Mouse (Mus musculus): ENCODE data around the gene Tmem203.

Gene Tmem203

GRCm38 (mm10) chr2:25255284-25255779 is at the start of gene Tmem203:
Gene Tmem203 (plus strand): TSS chr2:25255439.
- peak; percentile 83; the same call in 1 of the 2 replicates for ATAC-seq (ENCODE audit: insufficient number of reproducible peaks, low FRiP score, low TSS enrichment)

- ATAC-seq (ENCODE audit: insufficient number of reproducible peaks, low FRiP score, low TSS enrichment) = no peak
Observed at GRCm38 (mm10) chr2:25207593-25207992, 47.6 kb upstream of the Tmem203 start.

GRCm38 (mm10) chr2:25210686-25211085 is 44.6 kb upstream of the Tmem203 start:
- ATAC-seq (ENCODE audit: insufficient number of reproducible peaks, low FRiP score, low TSS enrichment) = no peak

GRCm38 (mm10) chr2:25211121-25211670 is 44.0 kb upstream of the Tmem203 start, which contains the start of gene Nelfb:
Gene Nelfb (minus strand): TSS chr2:25211489.
- ATAC-seq (ENCODE audit: insufficient number of reproducible peaks, low FRiP score, low TSS enrichment) = peak; percentile 74; the same call in 1 of the 2 replicates

- no peak for ATAC-seq (ENCODE audit: insufficient number of reproducible peaks, low FRiP score, low TSS enrichment)
Observed at GRCm38 (mm10) chr2:25213266-25213865, 41.9 kb upstream of the Tmem203 start.

- no peak for ATAC-seq (ENCODE audit: insufficient number of reproducible peaks, low FRiP score, low TSS enrichment)
Observed at GRCm38 (mm10) chr2:25214444-25214843, 40.8 kb upstream of the Tmem203 start, which contains the start of gene Stpg3. Gene Stpg3 (minus strand): TSS chr2:25214637.

GRCm38 (mm10) chr2:25217666-25218065 is 37.6 kb upstream of the Tmem203 start:
- no peak for ATAC-seq (ENCODE audit: insufficient number of reproducible peaks, low FRiP score, low TSS enrichment)

GRCm38 (mm10) chr2:25218445-25218844 is 36.8 kb upstream of the Tmem203 start, which contains the start of gene Fam166a:
Gene Fam166a (plus strand): TSS chr2:25218745.
- no peak for ATAC-seq (ENCODE audit: insufficient number of reproducible peaks, low FRiP score, low TSS enrichment)

GRCm38 (mm10) chr2:25221331-25221772 is 33.9 kb upstream of the Tmem203 start:
- ATAC-seq (ENCODE audit: insufficient number of reproducible peaks, low FRiP score, low TSS enrichment) = no peak

- ATAC-seq (ENCODE audit: insufficient number of reproducible peaks, low FRiP score, low TSS enrichment) = peak; percentile 23; the same call in 1 of the 2 replicates
Observed at GRCm38 (mm10) chr2:25223681-25224491, 31.4 kb upstream of the Tmem203 start.

GRCm38 (mm10) chr2:25224492-25224765 is 30.8 kb upstream of the Tmem203 start, which contains the start of gene Tubb4b:
Gene Tubb4b (minus strand): TSS chr2:25224702.
- no peak for ATAC-seq (ENCODE audit: insufficient number of reproducible peaks, low FRiP score, low TSS enrichment)

GRCm38 (mm10) chr2:25224766-25225752 is 30.2 kb upstream of the Tmem203 start:
- ATAC-seq (ENCODE audit: insufficient number of reproducible peaks, low FRiP score, low TSS enrichment) = peak; percentile 88

GRCm38 (mm10) chr2:25225811-25226379 is 29.3 kb upstream of the Tmem203 start:
- ATAC-seq (ENCODE audit: insufficient number of reproducible peaks, low FRiP score, low TSS enrichment) = no peak

GRCm38 (mm10) chr2:25226864-25227263 is 28.4 kb upstream of the Tmem203 start:
- no peak for ATAC-seq (ENCODE audit: insufficient number of reproducible peaks, low FRiP score, low TSS enrichment)

GRCm38 (mm10) chr2:25227406-25227805 is 27.8 kb upstream of the Tmem203 start:
- no peak for ATAC-seq (ENCODE audit: insufficient number of reproducible peaks, low FRiP score, low TSS enrichment)

- peak; percentile 51 for ATAC-seq (ENCODE audit: insufficient number of reproducible peaks, low FRiP score, low TSS enrichment)
Observed at GRCm38 (mm10) chr2:25228431-25228889, 26.8 kb upstream of the Tmem203 start.

GRCm38 (mm10) chr2:25228995-25229530 is 26.2 kb upstream of the Tmem203 start:
- no peak for ATAC-seq (ENCODE audit: insufficient number of reproducible peaks, low FRiP score, low TSS enrichment)

GRCm38 (mm10) chr2:25229582-25229981 is 25.7 kb upstream of the Tmem203 start:
- no peak for ATAC-seq (ENCODE audit: insufficient number of reproducible peaks, low FRiP score, low TSS enrichment)

- no peak for ATAC-seq (ENCODE audit: insufficient number of reproducible peaks, low FRiP score, low TSS enrichment)
Observed at GRCm38 (mm10) chr2:25230581-25230980, 24.7 kb upstream of the Tmem203 start.
